Mouse (Mus musculus): ENCODE data around the gene Arhgap5. TPM values are rescaled to one million over a fixed set of nuclear protein-coding genes. Genes with fewer than 3 reads are reported as not detected.

Gene Arhgap5
- polyA plus RNA-seq, 1 experiment from 2014 or later, result 54.8 TPM

- Histone ChIP-seq H3K4me2 (replicated peaks) (no peak overlapping the region), H3K9ac (no peak overlapping the region), H3K4me3 (no peak overlapping the region), H3K27me3 (no peaks in the 10 kb centered on the region), H3K36me3 (no peaks in the 10 kb centered on the region), H3K9me3 (no peaks in the 10 kb centered on the region), H3K27ac (peak overlapping the region; percentile 33; the same call in 1 of the 2 replicates), H3K4me1 (peaks cover 8% of the 10 kb centered on the region; the same call in 1 of the 2 replicates)
- ATAC-seq (ENCODE audit: low FRiP score, low read depth), result peak; percentile 54; the same call in 1 of the 2 replicates
- WGBS, result 43% methylated on average over 6 of the region's 6 CpGs
Observed at GRCm38 (mm10) chr12:52493281-52493681, 10.5 kb upstream of the Arhgap5 start.

- H3K9me3 ChIP-seq, result no peaks in the 10 kb centered on the region
- H3K27me3 ChIP-seq, result no peaks in the 10 kb centered on the region
- H3K9ac ChIP-seq, result no peak overlapping the region
- WGBS, result 71% methylated on average over 3 of the region's 3 CpGs
- no peak overlapping the region for H3K4me3 ChIP-seq
- no peak overlapping the region for H3K4me2 ChIP-seq (replicated peaks)
- peaks cover 13% of the 10 kb centered on the region; the same call in 1 of the 2 replicates for H3K4me1 ChIP-seq
- no peak for ATAC-seq (ENCODE audit: low FRiP score, low read depth)
- no peak overlapping the region for H3K27ac ChIP-seq
- no peaks in the 10 kb centered on the region for H3K36me3 ChIP-seq
Observed at GRCm38 (mm10) chr12:52497209-52497608, 6.6 kb upstream of the Arhgap5 start.

- Histone ChIP-seq H3K27ac (no peak overlapping the region), H3K4me2 (replicated peaks) (no peak overlapping the region), H3K9me3 (no peaks in the 10 kb centered on the region), H3K4me3 (no peak overlapping the region), H3K36me3 (no peaks in the 10 kb centered on the region), H3K9ac (no peak overlapping the region), H3K4me1 (peaks cover 18% of the 10 kb centered on the region), H3K27me3 (no peaks in the 10 kb centered on the region)
- WGBS, result 70% methylated on average over 8 of the region's 8 CpGs
- ATAC-seq (ENCODE audit: low FRiP score, low read depth), result no peak
Observed at GRCm38 (mm10) chr12:52500915-52501833, 2.6 kb upstream of the Arhgap5 start.

GRCm38 (mm10) chr12:52502161-52502560 lies 1.6 kb upstream of the Arhgap5 start:
- Histone ChIP-seq H3K36me3 (no peaks in the 10 kb centered on the region), H3K27me3 (no peaks in the 10 kb centered on the region), H3K9ac (no peak overlapping the region), H3K4me1 (peaks cover 24% of the 10 kb centered on the region), H3K4me3 (no peak overlapping the region), H3K27ac (no peak overlapping the region), H3K4me2 (replicated peaks) (no peak overlapping the region), H3K9me3 (no peaks in the 10 kb centered on the region)
- no peak for ATAC-seq (ENCODE audit: low FRiP score, low read depth)
- 60% methylated on average over 3 of the region's 3 CpGs for WGBS

DNA sequence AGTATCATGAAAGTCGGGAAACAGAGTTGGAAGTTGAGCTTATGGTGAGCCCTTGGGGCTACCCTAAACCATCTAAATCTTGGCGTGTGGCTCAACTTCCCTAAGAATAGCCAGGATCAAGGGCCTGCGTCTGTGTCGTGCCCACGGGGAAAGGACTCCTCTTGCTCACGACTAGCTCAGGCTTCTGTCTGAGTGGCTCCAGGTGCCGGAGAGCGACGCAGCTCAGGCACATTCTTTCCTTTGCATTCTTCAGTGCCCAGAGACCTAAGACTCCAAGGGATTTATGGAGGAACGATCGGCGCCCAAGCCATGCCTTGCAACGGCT lies 679 bp upstream of the Arhgap5 start:
- no peaks in the 10 kb centered on the region; the same call in 1 of the 2 replicates for H3K36me3 ChIP-seq
- ATAC-seq (ENCODE audit: low FRiP score, low read depth), result peak; percentile 55

DNA sequence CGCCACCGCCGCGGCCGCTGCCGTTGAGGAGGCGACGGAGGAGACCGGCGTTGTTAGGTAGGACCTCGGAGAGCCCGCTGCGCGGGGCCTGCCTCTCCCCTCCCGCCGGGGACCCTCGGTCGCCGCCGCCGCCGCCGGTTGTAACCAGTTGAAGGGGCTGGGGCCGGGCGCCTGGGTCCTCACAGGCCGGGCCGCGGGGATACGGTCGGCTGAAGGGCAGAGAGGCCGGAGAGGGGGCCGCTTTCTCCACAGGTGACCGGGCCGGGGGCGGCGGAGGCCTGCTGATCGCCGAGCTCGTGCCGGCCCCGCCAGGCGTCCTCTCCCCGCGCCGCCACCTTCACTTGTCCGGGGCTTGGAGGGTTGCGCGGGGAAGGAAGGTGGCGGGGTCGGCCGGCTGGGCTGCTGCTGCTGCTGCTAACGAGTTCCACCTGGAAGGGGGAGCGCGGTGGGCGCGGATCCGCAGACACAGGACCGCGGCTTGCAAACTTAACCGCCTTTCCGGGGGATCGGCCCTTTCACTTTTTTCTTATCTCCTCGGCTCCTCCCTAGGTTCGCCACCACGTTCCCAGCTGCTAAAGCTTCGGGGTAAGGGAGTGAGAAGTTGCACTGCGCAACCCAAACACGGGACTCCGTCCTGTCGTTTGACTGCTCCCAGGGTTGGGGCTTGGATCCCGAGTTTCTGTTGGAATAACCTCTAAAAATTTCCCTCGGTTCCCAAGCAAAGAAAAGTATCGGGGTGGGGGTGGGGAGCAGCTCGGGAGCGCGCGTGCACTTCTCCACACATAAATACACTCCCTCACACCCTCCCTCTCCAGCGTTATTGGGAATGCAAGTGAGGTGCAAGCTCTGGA lies 784 bp downstream of the Arhgap5 start:
- H3K4me3 ChIP-seq, result peak overlapping the region; percentile 95
- no peaks in the 10 kb centered on the region; the same call in 1 of the 2 replicates for H3K36me3 ChIP-seq
- ATAC-seq (ENCODE audit: low FRiP score, low read depth), result peak; percentile 9
- peak overlapping the region; percentile 100 for H3K27ac ChIP-seq
- H3K27me3 ChIP-seq, result no peaks in the 10 kb centered on the region
- under 1% methylated on average over 59 of the region's 78 CpGs for WGBS
- H3K9ac ChIP-seq, result peak overlapping the region; percentile 99
- peaks cover 28% of the 10 kb centered on the region for H3K4me1 ChIP-seq
- peak overlapping the region; percentile 78 for H3K4me2 ChIP-seq (replicated peaks)
- H3K9me3 ChIP-seq, result no peaks in the 10 kb centered on the region

More for the DNA sequence above, 679 bp upstream of the Arhgap5 start:
- H3K9me3 ChIP-seq, result no peaks in the 10 kb centered on the region
- H3K9ac ChIP-seq, result peak overlapping the region; percentile 77
- peak overlapping the region; percentile 98 for H3K27ac ChIP-seq
- peaks cover 28% of the 10 kb centered on the region for H3K4me1 ChIP-seq
- peak overlapping the region; percentile 95 for H3K4me3 ChIP-seq
- H3K4me2 ChIP-seq (replicated peaks), result peak overlapping the region; percentile 74
- under 1% methylated on average over 13 of the region's 13 CpGs for WGBS
- no peaks in the 10 kb centered on the region for H3K27me3 ChIP-seq

- no peak overlapping the region for H3K4me2 ChIP-seq (replicated peaks)
- H3K9ac ChIP-seq, result no peak overlapping the region
- H3K27ac ChIP-seq, result no peak overlapping the region
- 78% methylated on average over 2 of the region's 2 CpGs for WGBS
- 0 out of 2 replicates have a peak, but pooled peaks cover under 1% of the 10 kb centered on the region for H3K36me3 ChIP-seq
- no peak for ATAC-seq (ENCODE audit: low FRiP score, low read depth)
- H3K4me3 ChIP-seq, result no peak overlapping the region
- no peaks in the 10 kb centered on the region for H3K9me3 ChIP-seq
- no peaks in the 10 kb centered on the region for H3K4me1 ChIP-seq
- H3K27me3 ChIP-seq, result no peaks in the 10 kb centered on the region
Observed at GRCm38 (mm10) chr12:52524699-52525098, 20.9 kb downstream of the Arhgap5 start.

- Histone ChIP-seq H3K36me3 (no peaks in the 10 kb centered on the region), H3K27me3 (no peaks in the 10 kb centered on the region), H3K9me3 (no peaks in the 10 kb centered on the region), H3K27ac (no peak overlapping the region), H3K4me3 (no peak overlapping the region), H3K4me1 (no peaks in the 10 kb centered on the region), H3K4me2 (replicated peaks) (no peak overlapping the region), H3K9ac (no peak overlapping the region)
- no peak for ATAC-seq (ENCODE audit: low FRiP score, low read depth)
- 88% methylated on average over 1 of the region's 1 CpGs for WGBS
Observed at GRCm38 (mm10) chr12:52525486-52525885, 21.7 kb downstream of the Arhgap5 start.

- 90% methylated on average over 3 of the region's 3 CpGs for WGBS
- Histone ChIP-seq H3K27me3 (no peaks in the 10 kb centered on the region), H3K9ac (no peak overlapping the region), H3K36me3 (no peaks in the 10 kb centered on the region), H3K4me3 (no peak overlapping the region), H3K4me1 (no peaks in the 10 kb centered on the region), H3K9me3 (no peaks in the 10 kb centered on the region), H3K4me2 (replicated peaks) (no peak overlapping the region), H3K27ac (no peak overlapping the region)
- ATAC-seq (ENCODE audit: low FRiP score, low read depth), result no peak
Observed at GRCm38 (mm10) chr12:52529740-52530139, 26.0 kb downstream of the Arhgap5 start.

GRCm38 (mm10) chr12:52541294-52541693 lies 37.5 kb downstream of the Arhgap5 start:
- Histone ChIP-seq H3K4me2 (replicated peaks) (no peak overlapping the region), H3K27ac (no peak overlapping the region), H3K27me3 (no peaks in the 10 kb centered on the region), H3K4me3 (no peak overlapping the region), H3K9me3 (no peaks in the 10 kb centered on the region), H3K9ac (no peak overlapping the region), H3K4me1 (no peaks in the 10 kb centered on the region), H3K36me3 (no peaks in the 10 kb centered on the region)
- ATAC-seq (ENCODE audit: low FRiP score, low read depth), result no peak
- 81% methylated on average over 4 of the region's 4 CpGs for WGBS

DNA sequence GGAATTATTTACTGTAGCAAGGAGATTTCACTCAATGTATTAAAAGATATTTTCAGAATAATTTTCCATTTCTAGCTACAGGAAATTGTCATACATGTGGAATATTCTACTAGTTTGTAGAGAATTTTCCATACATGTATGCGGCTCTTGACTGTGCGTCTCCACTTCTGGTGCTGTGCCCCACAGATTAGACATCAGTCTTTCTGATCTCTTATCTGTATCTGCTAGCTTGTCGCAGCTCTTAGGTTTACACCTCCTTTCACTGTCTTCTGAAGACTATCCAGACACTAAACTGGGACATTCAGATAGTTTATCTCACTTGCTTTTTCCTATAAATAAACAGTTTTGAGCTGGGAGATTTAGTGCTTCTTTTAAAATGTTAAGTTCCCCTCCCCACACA lies 40.8 kb downstream of the Arhgap5 start:
- Histone ChIP-seq H3K4me3 (no peak overlapping the region), H3K27ac (no peak overlapping the region), H3K36me3 (no peaks in the 10 kb centered on the region), H3K9me3 (no peaks in the 10 kb centered on the region), H3K4me2 (replicated peaks) (no peak overlapping the region), H3K27me3 (no peaks in the 10 kb centered on the region), H3K9ac (no peak overlapping the region), H3K4me1 (no peaks in the 10 kb centered on the region)
- 92% methylated on average over 3 of the region's 3 CpGs for WGBS
- no peak for ATAC-seq (ENCODE audit: low FRiP score, low read depth)

- Histone ChIP-seq H3K27ac (no peak overlapping the region), H3K4me3 (no peak overlapping the region), H3K36me3 (peaks cover 5% of the 10 kb centered on the region), H3K4me2 (replicated peaks) (no peak overlapping the region), H3K9ac (no peak overlapping the region), H3K4me1 (no peaks in the 10 kb centered on the region), H3K27me3 (no peaks in the 10 kb centered on the region), H3K9me3 (no peaks in the 10 kb centered on the region)
- WGBS, result 98% methylated on average over 2 of the region's 2 CpGs
- ATAC-seq (ENCODE audit: low FRiP score, low read depth), result no peak
Observed at GRCm38 (mm10) chr12:52552085-52552484, 48.3 kb downstream of the Arhgap5 start.

Measured in limb, embryonic 13.5 days (tissue).